Mouse (Mus musculus): ENCODE measurements at regions not wholly inside any gene's neighbourhood (a gene's known extent, or its start where the extent isn't known, plus 50 kb on each side); places are given as distances from the start of the nearest gene placed in this dataset.
"Not testable (repeated sequence)": the region's sequence is repeated elsewhere in the genome, so short reads cannot be mapped to it uniquely, and the experiment has no call there.

DNA sequence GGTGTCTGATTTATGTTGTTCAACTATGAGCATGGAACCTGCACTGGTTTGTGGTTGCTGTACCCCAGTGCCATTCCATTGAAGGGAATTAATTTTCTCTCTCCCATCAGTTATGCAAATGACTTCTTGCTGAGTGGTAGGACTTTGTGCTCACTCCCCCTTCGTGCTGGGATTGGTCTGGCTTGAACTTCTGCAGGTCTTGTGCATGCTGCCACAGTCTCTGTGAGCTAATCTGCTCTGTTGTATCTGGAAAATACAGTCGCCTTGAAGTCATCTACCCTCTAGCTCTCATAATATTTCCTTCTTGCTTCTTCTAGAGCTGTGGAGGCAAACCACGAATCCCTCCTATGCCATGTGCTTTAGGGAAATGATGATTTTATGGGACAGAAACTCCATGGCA, 243.6 kb upstream of the Dpp6 start:
- no peak for DNase-seq (ENCODE audit: extremely low spot score)

DNA sequence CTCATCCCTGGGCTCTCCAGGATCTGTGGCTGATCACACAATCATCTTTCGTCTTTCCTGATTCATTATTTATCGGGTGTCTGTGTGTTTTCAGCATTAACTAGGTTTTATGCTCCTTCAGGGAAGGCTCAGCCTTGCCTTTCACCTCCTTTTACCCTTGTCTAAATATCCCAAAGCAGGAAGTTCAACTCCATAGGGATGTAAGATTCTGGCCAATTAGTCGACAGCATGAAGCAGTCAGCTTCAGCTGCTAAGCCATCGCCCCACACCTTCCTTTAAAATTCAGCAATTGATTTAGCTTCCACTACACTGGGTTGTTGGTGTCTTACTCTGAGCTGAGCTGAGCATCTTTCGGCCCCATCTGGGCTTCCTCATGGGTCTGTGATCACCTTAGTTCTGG, 230.9 kb upstream of the Dpp6 start:
- DNase-seq (ENCODE audit: extremely low spot score): no peak

DNA sequence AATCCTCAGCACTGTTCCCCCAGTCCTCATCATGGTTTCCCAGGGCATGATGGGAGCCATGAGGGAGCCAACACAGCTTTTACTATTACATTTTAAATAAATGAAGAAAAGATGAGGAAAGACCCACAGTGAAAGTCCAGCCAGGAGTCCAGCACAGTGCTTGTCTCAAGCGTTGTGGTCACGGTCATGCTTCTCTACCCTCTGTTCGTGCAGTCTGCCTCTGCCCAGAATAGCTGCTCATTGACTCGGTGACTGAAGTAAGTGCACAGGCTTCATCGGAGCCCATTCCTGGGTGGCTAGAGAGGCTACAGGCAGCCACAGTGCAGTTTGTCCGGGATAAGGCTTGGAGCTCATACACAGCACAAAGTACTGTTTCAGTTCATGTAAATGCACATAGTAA, 226.1 kb upstream of the Dpp6 start:
- DNase-seq (ENCODE audit: extremely low spot score): no peak

DNA sequence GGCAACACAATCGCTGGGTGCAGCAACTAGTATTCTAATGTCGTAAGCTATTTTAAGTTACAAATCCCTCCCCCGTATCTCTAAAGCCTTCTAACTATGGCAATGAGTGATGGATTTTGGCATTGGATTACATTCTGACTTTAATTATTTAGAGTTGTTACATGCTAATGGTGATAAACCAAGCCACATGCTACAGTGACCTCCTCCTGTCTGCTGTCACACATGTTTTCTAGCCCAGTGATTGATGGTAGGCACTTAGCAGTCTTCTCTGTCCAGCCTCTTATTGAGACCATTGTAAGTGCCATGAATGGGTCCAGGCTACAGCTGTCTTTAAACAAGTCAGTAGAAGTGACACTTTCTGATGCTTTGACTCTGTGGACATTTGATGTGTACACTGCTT, 224.7 kb upstream of the Dpp6 start:
- no peak for DNase-seq (ENCODE audit: extremely low spot score)

DNA sequence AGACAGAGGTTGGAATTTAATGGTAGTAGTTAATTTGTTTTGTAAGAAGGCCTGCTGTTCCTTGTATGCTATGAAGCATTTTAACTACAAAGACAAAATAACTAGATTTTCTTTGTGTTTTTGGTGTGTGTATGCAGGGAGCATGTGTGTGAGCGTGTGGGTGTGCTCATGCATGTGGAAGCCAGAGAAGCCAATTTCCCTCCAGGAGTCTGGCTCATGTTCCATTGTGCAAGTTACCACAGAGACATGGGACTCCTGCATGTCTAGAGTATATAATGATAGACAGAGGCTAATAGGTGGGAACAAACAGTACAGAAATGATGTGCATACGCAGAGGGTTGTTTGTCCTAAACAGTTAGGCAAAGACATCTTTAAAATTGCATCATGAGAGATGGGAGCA, 219.0 kb upstream of the Dpp6 start:
- DNase-seq (ENCODE audit: extremely low spot score): no peak

DNA sequence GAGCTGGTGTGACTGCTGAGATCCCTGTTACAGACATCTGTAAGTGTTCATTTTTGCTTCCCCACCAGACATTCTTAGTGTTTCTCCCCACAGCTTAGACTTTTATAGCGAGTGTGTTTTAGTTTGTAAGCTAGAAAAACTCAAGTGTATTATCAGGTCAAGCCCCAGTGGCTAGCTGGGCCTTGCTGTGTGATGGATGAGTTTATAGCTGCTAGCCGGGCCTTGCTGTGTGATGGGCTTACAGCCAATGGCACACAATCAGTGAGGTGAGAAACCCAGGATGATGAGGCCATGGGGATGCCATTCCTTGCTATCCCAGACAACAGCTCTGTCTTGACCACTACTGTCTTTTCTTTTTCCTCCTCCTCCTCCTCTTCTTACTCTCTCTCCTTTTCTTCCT, 197.7 kb upstream of the Dpp6 start:
- no peak for DNase-seq (ENCODE audit: extremely low spot score)

DNA sequence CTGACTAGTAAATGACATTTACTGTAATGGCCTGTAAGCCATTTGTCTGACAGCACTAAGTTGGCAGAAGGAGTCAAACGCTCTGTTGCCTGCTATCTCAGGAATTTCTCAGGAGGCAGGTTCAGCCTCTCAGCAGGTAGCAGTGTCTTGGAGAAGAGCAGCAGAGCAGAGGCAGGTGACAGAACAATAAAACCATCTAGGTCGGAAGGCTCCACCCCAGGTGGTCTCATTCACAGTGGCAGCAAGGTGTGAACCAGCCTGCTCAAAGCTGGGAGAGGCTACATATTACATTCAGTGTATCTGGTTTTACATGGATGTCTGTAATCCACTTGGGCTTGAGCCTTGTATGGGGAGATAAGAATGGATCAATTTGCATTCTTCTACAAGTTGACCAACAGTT, 194.9 kb upstream of the Dpp6 start:
- DNase-seq (ENCODE audit: extremely low spot score): no peak

DNA sequence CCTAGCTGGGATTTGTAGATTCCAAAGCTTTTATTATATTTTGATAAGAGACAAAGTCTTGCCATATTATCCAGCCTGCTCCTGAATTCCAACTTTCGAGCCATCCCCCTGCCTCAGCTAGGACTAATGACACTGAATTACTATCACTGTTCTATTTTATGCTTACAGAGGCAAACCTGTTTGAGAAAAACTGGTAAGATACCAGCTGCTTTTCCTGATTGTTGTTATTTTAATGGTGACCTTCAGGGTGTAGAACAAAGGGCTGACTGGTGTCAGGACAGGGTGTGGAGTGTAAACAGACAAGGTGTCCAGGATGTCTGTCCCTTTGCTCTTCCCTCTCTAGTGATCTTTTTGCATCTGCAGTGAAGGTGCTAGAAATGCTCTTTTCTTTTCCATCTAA, 145.5 kb upstream of the Dpp6 start:
- no peak for DNase-seq (ENCODE audit: extremely low spot score)

DNA sequence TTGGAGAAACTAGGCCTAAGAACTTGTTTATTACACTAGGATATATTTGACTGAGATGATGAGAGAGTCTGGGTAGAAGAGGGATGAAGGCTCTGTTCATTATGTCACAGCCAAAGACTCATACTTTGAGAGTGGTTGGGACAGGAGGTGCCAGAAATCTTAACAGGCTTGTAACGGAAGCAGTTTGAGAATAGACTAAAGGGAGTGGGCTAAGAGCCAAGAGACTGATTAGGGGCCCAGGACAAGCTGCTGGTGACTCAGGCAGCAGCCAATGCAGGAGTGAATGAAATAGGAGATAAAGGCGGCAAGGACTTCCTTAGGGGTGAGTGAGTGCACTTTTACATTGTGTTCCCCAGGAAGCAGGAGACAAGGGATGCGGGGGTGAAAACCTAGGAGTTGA, 127.2 kb upstream of the Dpp6 start:
- DNase-seq (ENCODE audit: extremely low spot score): no peak

DNA sequence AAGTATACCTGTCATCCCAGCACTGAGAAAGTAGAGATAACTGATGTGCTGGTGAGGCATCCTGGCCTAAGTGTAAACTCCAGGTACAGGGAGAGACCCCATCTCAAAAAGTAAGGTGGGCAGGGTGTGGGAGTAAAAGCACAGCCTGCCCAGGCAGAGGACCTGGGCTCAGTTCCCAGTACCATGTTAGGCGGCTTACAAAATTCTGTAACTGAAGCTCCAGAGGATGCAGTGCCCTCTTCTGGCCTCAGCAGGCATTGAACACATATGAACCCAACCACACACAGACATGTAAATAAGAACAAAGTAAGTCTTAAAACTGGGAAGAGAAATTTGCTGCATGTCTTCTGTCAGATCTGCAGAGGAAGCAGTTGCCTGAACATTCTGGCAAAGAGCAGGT, 125.9 kb upstream of the Dpp6 start:
- DNase-seq (ENCODE audit: extremely low spot score): no peak

DNA sequence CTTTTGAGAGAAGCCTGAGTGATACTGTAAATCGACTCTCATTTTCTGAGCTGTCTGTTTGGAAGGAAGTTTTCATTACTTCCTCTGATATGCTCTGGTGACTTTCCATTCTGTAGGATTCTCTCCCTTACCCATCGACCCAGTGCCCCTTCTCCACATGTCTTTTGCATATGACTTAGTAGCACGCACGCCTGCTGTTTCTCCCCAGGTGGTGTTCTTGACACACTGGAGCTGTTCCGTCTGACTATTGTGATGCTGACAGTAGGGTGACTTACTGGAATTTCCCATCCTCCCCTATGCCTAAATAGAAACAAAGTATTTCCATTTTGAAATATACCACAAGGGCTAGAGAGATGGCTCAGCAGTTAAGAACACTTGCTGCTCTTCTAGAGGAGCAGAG, 125.0 kb upstream of the Dpp6 start:
- no peak for DNase-seq (ENCODE audit: extremely low spot score)

DNA sequence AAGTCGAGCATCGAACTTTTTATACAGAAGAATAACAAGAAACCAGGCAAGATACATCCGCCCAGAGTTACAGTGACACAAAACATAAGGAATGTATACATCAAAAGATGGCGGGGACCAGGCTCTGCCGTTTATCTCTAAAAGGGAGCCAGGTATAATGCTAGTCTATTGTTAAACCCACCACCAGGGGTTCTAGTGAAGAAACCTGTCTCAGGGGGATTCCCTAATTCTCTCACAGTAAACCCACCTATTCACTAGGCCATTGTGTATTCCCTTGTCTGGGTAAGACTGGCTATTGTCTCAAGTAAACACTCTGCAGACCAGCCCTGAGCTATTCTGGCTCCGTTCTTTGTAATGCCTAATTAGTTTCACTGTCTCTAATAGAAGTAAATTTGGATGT, 113.4 kb upstream of the Dpp6 start:
- DNase-seq (ENCODE audit: extremely low spot score): not testable (repeated sequence)

DNA sequence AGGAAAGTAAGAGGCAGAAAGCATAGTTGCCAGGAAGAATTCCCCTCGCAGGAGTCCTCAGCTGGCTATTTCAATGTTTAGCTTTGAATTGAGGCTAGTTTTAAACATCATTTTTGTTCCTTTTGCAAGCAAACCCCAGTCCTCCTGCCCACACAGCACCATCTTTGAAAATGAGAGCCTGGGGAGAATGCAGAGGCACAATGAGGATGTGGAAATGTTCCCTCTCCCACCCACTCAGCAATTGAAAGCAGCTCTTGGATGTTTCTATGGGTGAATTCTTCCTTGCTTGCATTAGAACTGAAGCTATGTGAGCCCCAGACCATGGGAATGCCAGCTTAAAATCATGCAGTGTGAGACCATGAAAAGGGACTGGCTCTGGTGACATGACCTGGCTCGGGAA, 109.3 kb upstream of the Dpp6 start:
- DNase-seq (ENCODE audit: extremely low spot score): no peak

DNA sequence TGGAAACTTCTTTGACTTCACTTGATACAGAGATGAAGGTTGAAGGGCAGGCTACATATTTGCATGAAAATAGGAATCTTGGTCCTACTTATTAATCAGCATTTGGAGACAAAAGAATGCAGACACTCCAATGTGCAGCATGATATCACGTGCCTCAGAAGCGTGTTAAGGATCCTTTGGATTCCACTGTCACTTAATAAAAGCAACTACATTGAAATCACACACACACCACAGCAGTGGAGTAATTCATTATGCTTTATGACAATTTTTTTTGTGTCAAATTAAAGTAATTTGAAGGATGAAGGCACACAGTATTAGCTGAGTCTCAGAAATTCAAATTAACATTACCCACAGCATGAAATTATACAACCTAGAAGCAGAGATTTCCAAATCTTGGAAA, 92.5 kb upstream of the Dpp6 start:
- DNase-seq (ENCODE audit: extremely low spot score): no peak

DNA sequence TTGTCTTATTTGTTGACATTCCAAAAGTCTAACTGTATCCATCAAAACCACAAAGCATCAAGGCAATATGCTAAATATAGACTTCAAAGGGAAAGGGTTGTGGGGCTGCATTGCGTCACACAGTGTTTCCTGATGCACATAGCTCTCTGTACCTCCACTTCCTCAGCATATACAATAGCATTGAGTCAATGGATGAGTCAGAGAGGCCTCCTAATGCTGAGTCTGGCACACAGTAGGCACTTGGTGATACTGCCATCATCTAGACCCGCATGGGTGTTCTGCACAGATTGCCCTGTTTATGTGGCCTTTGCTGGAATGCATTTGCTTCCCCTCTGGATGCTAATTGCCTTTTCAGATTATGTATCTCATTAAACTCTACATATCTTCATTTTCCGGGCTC, 91.0 kb upstream of the Dpp6 start:
- DNase-seq (ENCODE audit: extremely low spot score): no peak

DNA sequence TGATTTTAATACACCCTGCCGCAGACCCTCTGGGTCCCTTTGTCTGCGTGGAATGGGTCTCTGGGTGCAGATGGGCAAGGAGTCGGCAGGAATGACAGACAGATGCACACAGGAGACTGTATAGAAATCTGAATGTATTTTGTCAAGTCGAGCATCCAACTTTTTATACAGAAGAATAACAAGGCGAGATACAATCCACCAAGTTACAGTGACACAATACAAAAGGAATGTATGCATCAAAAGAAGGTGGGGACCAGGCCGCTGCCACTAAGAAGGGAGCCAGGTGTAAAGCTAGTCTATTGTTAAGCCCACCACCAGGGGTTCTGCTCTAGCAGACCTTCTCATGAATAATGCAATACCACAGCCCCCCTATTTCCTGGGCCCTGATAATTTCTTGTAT, 65.8 kb upstream of the Dpp6 start:
- DNase-seq (ENCODE audit: extremely low spot score): not testable (repeated sequence)

DNA sequence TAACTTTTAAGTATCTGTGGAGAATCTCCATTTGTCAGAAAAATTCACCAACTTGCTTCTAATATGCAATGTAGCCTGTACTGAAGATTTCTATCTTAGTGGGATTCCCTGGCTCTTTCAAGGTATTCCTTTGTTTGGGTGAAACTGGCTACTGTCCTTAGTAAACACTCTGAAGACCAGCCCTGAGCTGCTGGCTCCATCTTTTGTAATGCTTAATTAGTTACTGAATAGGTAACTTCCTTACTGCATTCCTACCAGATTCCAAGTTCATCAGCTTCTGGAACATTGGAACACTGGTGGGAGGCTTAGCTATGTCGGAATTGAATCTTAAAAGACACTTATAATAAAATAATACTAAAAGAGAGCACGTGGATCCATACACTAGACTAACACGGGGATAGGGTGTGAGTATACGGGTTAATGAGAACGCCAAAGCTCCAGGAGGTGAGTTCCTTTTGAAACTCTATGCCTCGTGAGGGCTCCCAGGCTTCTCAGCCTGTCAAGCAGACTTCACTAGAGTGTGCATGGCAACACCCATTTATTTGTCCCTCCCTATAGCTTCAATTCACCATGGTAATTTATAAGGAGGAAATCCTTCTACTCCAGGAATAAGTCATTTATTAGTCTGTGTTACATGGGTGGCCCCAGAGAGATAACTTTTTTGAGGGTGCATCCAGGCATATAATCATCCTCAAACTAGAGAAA, 65.2 kb upstream of the Dpp6 start:
- not testable (repeated sequence) for DNase-seq (ENCODE audit: extremely low spot score)

DNA sequence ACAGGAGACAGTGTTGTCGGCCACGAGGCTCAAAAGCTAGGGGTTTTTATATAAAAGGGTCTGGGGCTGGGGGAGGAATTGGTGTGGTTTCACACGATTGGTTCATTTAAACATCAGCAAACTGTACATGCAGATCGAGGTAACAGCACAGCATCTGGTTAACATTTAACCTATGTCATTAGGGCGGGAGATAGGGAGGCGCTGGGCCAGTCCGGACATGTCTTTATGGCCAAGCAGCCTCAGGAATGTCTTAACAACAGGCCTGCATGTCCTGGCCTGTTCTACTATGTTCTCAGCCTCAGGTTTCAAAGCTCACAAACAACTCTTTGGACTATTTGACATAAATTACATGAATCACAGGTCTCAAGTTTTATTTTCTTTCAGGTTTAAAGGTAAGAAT, 62.9 kb upstream of the Dpp6 start:
- DNase-seq (ENCODE audit: extremely low spot score): not testable (repeated sequence)

All from embryo, embryonic 9.5 days (tissue).